Mouse (Mus musculus) mature B cell (primary cell): ENCODE data around the gene Ripor2.

Source experiments
- in situ Hi-C: fragments of 300-500 bp; cut with MboI; formaldehyde crosslinking; loops from 2 replicates; pipeline ENCODE4 v1.14.3; 2019

Gene Ripor2

DNA sequence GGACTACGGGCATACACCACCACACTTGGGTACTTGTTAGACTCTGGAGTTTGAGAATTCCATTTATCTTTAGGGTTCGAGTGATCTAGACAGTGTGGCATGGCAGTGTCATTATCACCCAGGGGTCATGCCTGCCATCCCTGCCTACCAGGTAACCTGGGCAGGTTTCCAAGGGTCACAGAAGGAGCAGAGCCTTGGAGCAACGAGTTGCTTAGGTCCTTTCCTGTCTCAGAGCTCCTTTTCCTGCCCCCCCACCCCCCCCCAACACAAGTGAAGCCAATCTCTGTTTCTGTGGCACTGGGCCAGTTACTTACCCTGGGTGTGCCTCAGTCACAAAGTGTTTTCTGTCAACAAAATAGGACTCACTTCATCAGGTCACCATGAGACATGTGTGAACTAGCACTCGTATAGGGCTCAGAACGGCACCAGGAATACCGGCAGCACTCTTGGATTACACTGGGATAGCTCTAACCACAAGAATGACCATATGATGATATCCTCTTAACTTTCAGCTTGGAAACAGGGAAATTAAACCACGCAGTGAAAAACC is 130.7 kb downstream of the Ripor2 start:
- in situ Hi-C loops = no loop called here

GRCm38 (mm10) chr13:24713434-24714000 is 131.5 kb downstream of the Ripor2 start:
- in situ Hi-C loops = no loop called here

- in situ Hi-C loops = no loop called here
These were observed 132.4 kb downstream of the Ripor2 start for GRCm38 (mm10) chr13:24714360-24714885.

DNA sequence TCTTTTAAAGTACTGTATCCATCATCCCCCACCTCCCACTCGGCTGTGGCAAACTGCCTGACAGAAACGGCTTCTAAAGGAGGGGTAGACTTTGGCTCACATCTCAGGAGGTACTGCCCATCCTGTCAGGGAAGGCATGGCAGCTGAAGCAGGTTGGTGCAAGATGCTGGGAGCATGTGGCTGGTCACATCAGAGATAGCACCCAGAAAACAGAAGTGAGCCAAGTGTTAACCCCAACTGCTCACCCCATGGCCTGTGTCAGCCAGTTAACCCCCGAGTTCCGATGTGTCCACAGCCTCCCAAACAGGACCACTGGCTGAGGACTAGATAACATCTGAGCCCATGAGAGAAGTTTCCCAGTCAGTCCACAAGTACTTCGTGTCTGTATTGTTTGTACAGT is 133.6 kb downstream of the Ripor2 start:
- in situ Hi-C loops = no loop called here

- in situ Hi-C loops = no loop called here
These were observed 134.5 kb downstream of the Ripor2 start for GRCm38 (mm10) chr13:24716441-24716840.

DNA sequence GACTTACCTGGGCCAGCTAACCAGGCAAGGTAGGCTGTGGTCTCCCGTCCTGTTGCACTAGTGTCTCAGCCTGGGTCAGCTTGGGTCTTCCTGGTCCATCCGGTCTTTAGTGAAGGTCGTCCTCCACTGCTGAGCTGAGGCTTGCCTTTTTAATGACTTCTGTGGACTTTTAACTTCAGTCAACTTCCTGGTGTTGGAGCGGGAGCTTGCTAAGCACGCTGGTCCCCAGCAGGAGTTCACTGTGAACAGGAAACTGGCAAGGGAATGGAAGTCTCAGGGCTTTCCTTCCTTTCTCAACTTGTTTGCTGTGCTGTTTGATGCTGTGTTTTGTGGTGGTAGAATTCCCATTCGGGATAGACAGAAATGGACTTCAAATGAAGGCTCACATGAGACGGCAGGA is 135.7 kb downstream of the Ripor2 start:
- in situ Hi-C loops = no loop called here

DNA sequence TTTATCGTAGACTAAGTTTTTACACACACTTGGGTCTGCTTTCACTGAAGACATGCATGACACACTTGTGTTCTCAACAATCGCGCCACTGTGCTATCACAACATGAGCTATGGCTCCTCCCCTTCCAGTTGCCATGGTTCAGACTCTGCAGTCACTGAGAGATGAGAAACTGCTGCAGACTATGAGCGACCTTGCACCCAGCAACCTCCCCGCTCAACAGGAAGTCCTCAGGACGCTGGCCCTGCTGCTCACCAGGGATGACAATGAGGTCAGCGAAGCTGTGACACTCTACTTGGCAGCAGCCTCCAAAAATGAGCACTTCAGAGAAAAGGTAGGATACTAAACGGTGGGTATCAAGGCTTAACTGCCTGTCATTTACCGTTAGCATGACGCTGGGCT is 139.5 kb downstream of the Ripor2 start:
- in situ Hi-C loops = no loop called here

- in situ Hi-C loops = no loop called here
These were observed 141.9 kb downstream of the Ripor2 start for GRCm38 (mm10) chr13:24723699-24724394.

GRCm38 (mm10) chr13:24724395-24724759 is 142.4 kb downstream of the Ripor2 start:
- in situ Hi-C loops = no loop called here

DNA sequence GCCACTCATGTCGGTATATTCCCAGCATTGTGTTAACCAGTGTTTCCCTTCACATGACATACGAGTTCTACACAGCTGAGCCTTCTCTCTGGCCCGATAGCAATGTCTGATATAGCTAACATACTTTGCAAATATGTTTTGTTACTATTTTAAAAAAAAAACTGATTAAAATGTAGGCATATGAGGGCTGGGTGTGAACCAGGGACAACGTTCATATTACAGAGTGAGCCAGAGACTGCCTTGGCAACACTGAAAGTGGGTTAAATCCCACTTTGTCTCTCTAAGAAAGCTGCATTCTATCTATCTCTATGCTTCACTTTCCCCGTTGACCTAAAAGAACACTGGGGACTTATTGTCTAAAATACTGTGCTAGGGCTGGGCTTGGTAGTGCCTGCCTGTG is 147.1 kb downstream of the Ripor2 start:
- in situ Hi-C loops = no loop called here

GRCm38 (mm10) chr13:24734502-24734901 is 152.5 kb downstream of the Ripor2 start:
- in situ Hi-C loops = no loop called here

GRCm38 (mm10) chr13:24735608-24736131 is 153.7 kb downstream of the Ripor2 start:
- in situ Hi-C loops = no loop called here

GRCm38 (mm10) chr13:24741028-24741427 is 159.0 kb downstream of the Ripor2 start, which contains the start of gene Armh2:
Armh2 (plus strand) TSS chr13:24741232.
- in situ Hi-C loops = no loop called here

DNA sequence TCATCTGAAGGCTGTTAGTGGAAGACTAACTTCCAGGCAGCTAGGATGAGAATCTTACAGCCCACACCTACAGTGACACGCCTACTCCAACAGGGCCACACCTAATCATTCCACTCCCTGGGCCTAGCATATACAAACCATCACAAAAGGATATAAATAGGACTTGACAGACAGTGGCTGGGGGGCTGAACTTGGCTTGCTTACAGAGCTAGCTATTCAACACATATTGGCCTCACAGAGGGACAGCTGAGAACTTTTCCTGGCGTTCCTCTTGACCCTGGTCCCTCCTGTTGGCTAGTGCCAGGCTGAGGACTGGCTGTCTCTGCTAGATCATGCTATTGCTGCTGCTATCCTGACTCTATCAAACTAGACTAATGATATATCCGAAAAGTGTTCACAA is 165.8 kb downstream of the Ripor2 start:
- in situ Hi-C loops = no loop called here

DNA sequence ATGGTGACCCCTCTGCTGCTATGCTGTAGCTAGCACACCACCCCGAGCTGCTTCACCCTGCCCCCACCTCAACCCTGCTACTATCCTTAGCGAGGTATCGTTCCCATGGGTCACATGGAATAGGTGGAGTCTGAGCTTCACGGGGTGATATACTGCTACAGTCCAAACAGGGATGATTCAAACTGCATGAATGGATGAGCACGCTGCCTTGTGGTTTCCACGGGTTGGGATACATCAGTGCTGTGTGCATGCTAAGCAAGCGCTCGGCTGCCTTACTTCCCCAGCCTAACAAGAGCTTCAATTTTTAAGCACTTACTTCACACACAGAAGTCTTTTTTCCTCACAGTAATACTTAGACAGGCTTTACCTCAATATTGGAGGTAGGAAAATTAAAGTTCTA is 168.8 kb downstream of the Ripor2 start:
- in situ Hi-C loops = no loop called here

DNA sequence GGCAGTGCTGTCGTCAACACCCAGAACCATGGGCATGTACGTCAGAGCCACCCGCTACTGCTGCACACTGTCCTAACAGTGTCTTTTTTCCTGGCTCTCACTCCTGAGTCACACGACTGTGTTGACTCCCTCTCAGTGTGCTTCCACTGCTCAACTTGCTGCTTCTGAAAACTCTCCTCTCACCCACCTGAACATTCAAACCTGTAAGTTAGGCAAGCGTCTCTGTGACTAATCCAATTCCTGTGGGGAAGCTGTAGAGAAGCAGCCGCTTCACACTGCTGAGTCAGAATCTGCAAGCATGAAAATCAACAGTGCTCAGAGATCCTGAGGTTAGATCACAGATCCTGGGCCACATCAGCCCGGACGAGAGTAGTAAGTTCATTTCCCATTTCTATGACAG is 169.4 kb downstream of the Ripor2 start:
- in situ Hi-C loops = no loop called here

GRCm38 (mm10) chr13:24756756-24757155 is 174.8 kb downstream of the Ripor2 start:
- in situ Hi-C loops = no loop called here

GRCm38 (mm10) chr13:24757820-24758564 is 176.0 kb downstream of the Ripor2 start:
- in situ Hi-C loops = no loop called here

- in situ Hi-C loops = no loop called here
These were observed 177.5 kb downstream of the Ripor2 start for GRCm38 (mm10) chr13:24759451-24759850.

DNA sequence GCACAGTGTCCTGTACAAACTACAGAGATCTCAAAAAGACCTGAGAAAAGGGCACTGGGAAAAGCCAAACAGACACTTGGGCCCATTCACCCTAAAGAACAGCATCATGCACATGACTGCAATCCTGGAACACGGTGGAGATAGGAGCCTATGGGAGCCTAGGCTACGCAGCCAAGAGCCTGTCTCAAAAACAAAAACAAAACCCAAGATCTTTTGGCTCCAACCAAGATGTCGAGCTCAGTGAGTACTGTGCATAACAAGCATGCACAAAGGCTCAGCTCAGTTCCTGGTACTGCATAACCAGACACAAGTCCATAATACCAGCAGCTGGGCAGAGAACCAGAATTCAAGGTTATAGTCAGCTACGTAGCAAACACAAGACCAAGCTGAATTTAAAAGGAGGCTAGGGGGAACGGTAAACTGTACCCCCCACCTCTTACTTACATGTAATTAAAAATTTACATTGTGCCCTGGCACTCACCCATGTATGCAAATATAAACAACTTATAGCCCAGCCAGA is 178.4 kb downstream of the Ripor2 start:
- in situ Hi-C loops = no loop called here

DNA sequence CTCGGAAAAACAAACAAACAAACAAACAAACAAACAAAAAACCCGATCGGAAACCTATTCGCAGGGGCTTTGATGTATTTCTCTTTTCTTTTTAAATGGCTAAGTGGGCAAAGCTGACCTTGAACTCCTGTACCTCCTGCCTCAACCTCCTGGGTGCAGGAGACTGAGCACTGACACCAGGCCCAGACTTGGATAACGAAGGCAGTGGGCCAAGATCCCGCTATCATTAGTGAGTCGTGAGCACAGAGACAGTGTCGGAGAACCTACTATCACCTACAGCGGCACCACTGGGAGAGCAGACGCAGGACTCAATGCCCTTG is 179.1 kb downstream of the Ripor2 start:
- in situ Hi-C loops = no loop called here
